Mouse (Mus musculus) c-Kit-positive CD71-positive TER-119-negative erythroid progenitor cells, embryonic 14.5 days (primary cell): Measurements from ENCODE around the gene Prkar2b.

Experiments
- DNase-seq: peaks from one replicate; pipeline ENCODE4 v3.0.0-alpha.2; 2013; ENCODE audit warnings: low read depth

Gene Prkar2b

DNA sequence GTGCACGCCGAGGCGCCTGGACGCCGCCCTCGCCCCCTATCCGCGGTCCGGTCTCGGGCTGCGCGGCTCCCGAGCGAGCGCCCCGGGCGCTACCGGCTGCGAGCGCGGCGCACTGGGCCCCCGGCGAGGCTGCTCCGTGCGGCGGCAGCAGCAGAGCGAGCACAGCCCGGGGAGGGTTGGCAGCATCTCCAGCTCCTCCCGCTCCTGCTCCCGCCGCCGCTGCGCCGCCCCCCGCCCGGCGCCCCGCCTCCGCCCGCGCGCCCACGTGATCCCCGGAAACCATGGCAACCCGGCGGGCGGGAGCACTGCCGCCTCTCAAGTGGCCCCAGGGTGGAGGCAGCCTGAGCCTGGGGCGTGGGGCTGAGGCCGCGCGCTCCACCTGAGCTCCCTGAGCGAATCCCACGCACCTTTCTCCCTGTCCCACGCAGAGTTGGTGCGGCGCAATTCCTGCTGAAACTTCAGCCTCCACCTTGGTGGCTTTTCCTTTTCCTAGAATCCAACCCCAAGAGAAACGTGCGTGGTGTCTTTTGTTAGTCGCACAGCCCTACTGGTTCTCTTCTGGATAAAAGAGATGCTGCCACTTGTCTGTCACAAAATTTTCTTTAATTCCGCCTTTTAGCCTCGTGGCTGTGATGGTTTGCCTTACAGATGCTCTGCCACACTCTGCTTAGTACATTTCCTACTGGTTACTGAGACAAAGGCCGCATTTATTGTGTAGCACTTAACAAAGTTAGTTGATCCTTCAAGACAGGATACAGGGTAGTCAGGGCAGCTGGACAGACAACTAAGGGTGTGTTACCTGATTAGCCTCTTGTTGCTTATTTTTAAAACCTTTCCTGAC lies at the start of gene Prkar2b:
Gene Prkar2b, minus strand, starts transcription at position 207 of the 841 bp plus-strand sequence.
- DNase-seq: peak; percentile 76

DNA sequence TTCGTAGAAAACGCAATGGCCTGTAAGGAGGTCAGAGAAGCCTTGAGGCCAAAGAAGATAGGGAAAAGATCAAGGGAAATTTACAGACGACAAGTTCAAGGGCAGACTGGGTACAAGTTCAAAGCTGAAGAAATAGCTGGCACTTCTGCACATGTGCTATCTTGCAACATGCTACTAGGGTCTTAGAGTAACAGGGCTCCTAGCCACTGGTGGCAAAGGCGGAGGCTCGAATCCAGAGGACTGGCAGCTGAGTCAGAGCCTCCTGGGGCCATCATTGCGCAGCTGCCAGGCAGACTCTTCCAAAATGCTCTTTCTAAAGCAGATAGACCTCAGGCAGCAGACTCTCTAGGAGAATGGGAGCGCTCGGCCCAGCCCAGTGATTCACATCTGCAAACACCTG lies 48.1 kb upstream of the Prkar2b start:
- no peak for DNase-seq

DNA sequence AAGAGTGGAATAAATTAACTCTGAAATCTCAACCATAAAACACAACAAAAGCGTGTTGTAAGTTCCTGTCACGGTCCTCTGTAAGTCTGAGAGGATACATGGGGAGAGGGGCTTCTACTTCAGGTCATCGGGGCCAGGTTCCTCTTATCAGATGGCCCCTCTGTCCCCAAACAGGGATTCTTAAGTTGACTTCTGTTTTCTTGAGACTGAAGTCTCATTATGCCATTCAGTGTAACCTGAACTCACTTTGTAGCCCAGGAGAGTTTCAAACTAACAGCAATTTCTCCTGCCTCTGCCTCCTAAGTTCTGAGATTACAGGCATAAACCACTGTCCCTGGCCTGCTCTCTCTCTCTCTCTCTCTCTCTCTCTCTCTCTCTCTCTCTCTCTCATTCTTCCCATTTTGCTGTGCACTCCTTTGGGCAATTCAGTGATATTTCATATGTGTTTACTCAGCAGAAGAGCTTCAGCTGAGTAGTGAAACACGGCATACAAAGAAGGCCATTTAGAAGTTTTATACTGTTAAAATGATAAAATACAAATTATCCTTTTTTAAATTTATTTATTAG lies 43.9 kb upstream of the Prkar2b start:
- no peak for DNase-seq

DNA sequence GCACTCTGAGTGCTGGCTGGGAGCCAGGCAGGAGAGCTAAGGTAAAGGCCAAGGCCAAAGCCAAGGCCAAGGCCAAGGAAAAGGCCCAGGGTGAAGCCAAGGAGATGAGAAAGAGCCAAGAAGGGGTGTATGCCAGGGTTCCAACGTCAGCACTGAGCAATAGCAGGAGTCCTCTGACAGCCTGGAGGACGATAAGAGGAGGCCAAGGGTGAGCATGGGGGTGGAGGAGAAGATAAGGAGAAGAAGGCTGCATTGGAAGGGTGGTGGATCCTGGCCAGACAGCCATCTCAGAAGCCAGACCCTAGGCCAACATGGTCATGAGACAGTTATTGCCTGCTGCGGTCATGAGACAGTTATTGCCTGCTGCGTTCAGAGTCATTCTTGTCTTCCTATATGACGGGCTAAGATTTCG lies 43.4 kb upstream of the Prkar2b start:
- DNase-seq: peak; percentile 89

DNA sequence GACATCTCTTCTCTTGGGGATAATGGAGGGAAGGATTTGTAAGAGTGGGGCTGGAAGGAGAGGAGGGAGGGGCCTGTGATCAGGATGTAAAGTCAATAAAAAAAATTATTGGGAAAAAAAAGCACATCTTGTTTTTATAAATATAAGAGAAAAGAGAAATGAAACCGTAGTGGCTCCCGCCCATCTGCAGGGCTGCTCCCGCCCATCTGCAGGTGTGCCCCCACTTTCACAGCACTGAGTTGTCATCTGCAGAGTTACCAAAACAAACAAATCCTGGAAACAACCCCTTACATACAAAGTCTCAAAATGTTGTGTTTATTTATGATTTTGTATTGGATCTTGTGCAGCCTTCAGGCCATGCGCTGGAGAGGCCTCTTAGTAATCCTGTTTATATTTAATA lies 40.2 kb upstream of the Prkar2b start:
- no peak for DNase-seq

DNA sequence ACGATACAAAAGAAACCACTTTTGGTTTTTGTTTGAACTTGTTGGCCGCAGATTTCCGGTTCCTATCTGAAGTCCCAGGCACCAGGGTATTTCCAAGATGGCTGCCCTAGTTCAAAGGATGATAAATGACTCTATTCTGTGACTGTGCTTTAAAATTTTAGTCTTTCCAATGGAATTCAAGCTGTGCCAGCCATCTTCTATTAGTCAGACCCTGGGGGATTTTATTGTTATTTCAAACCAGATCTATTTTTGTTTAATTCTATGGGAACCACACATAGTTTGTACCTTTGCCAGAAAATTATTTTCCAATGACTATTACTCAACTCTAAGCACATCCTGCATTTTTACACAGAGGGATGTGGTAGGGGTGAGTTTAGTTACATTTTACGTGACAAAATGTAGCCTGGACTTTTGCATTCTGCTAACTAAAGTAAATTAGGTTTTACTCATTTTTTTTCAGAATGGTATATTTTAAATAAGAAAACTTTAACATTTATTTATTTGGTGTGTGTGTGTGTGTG lies 38.6 kb upstream of the Prkar2b start:
- DNase-seq: no peak

DNA sequence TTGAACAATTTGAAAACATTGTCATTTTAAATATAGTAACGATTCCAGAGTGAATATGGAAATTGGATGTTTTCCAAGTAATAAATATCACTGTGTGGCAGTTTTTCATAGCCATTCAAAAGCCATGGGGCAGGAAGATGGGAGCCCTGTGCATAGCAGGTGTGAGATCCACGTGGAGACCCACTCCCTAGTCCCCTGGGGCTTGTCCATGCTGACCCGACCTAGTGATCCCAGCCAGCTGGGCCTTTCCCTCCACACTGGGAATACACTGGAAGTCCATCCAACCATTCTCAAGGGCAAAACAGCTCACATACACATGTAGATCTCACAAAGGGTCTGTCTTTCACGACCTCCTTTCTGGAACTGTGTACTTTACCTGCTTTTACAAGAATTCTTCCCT lies 37.5 kb upstream of the Prkar2b start:
- DNase-seq: no peak

DNA sequence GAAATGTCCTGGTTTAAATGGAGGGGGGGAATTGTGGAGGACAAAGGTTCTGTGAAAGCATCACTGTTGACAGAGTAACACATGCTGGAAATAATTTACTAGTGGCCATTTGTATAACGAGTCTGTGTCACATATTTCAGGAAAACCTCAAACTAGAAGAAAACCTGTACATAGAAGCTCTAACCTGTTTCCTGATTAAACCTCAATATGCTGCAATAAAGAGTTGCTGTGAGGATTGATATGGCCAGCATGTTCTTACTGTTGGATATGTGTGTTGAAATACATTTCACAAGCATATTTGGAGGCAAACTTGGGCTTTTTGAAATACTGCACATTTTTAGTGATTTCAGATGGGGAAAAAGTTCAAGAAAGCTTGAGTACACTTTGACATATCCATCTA lies 36.0 kb upstream of the Prkar2b start:
- DNase-seq: no peak

DNA sequence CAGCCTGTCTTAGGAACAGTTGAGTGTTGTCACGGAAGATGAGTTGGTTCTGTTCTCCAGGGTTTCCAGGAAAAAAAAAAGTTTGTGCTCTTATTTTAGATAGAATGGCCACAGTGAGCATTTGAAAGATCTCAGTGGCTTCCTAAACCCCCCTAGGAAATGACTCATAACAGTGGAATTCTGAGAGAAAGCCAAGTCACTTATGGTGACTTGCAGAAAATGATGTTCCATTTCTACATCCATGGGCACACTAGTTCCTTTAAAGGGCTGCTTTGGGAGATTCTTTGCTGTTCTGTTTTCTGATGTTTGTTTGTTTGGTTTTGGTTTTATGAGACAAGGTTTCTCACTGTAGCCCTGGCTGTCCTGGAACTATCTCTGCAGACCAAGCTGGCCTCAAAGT lies 34.1 kb upstream of the Prkar2b start:
- DNase-seq: no peak

DNA sequence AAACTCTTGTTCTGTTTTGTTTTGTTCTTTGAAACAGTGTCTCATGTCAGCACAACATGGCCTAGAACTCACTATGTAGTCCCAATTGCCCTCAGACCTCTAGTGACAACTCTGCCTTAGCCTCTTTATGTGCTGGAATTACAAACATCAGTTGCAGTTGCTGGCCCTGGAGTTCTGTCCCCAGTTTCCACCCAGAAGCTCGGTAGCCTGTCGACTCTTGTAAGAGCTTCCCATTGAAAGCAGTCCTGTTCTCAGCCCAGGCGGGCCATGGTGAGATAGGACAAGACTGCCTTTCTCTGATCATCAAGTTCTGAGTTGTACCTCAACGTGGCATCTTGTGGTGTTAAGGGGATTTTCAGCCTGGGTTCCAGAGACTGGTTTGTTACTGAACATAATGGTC lies 31.4 kb upstream of the Prkar2b start:
- DNase-seq: no peak

DNA sequence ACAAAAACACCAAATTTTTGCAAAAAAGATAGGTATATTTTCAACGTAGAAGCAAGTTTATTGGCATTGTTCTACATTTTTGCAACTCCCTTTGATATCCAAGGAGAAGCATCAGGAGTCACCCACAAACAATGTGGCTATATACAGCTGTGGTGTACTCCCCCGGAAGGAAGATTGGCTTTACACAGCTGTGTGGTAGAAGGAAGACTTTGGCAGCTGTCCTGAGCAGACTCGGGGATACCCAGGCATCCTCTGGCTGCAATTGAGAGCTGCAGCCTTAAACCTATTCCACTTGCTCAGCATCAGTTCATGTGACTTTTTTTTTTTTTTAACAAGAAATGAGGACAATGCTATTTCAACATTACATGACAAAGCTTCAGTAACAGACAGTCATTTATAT lies 27.5 kb upstream of the Prkar2b start:
- DNase-seq: no peak

DNA sequence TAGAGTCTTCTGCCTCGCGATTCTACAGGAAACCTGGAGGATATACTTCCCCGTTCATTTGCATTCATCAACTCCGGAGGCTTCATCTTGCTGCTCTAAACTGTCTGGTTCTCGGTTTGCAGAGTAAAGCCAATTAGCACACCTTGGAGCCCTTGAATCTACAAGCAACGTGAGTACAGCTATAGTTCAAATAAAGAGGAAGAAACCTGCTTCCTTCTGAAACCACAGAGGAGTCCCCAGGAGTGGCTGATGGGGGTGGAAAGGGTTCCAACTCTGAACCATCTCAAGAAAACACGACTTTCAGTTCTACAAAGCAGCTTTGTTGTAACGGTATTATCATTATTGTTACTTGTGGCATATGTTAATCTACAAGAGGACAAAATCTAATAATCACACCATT lies 26.2 kb upstream of the Prkar2b start:
- DNase-seq: no peak

DNA sequence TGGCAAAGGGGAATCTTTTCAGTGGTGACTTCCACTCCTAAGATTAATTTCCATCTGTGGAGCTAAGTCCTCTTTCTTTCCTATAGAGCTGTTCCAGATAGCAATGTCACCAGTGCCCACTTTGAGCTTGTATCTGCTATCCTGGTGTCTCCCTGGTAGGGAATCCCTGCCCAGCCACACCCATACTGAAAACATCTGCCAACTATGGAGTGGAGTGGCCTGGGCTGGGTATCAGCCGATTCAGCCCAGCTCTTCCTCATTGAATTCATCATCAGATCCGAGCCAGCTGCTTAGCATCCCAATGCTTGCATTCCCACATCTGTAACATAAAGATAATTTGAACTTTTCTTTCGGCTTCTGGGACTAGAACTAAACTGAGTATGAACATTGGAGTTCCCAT lies 25.8 kb upstream of the Prkar2b start:
- DNase-seq: no peak

DNA sequence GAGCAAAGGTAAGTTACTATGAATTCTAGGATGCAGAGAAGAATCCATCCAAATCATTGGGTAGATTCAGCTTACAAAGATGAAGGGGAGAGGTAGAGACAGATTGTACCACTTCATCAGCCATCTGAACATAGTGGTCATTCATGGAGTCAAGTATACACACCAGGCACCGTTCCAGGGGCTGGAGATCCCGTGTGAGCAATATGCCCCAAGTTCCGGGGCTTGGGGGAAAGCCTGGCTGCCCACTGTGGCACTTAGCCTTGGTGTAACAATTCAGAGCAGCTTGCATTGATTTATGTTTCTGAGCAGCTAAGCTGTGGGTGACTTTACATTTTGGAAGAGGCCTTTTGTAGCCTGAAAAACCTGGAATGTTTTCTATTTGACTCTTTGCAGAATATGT lies 24.8 kb upstream of the Prkar2b start:
- no peak for DNase-seq

DNA sequence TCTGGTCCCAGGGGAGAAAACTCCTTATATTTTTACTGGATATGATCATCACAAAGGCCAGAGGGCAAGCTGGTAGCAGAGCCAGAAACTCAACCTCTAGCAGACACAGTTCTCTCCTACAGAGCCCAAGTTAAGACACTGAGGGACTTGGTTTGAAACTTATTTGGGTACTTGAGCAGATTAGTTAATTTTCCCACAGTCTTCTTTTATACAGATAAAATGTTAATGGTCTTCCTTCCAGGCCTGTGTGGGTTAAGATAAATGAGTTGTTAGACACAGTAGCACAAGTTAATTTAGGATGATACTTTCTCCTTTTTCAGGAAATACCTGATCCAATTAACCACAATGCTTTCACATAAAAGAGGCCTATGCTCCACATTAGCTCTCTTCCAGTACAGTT lies 24.1 kb upstream of the Prkar2b start:
- DNase-seq: no peak

DNA sequence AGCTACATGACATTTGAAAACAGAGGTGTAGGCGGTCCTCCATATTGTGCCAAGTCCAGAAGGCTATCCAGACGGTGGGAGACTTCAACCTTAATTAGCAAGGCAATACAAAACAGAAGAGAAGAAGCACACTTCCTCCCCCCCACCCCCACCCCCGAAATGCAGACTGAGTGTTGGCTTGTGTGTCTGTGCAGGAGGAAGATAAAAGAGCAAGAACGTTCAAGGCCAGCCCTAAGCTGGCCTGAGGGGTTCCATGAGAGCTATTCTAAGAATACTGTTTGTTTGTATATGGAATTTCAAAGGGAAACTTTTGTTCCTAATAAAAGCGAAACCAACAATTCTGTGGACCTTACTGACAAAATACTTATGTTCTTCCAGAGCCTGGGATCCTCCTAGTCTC lies 23.5 kb upstream of the Prkar2b start:
- DNase-seq: no peak

DNA sequence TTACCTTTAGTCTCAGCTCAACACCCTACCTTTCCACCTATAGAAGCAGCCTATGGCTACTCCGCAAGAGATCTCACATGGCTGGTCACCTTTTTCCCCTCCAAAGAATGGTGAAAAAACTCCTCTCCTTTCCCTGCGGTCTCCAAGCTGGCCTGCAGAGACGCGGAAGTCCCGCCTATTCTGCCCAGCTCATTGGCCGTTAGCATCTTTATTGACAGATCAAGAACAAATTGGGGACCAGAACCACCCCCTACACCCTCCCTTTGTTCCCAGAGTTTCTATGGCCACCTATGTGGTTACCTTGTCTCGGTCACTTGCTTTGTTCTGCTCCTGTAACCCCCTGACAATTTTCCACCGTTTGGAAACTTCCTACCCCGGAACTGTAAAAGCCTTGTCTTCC lies 19.6 kb upstream of the Prkar2b start:
- no peak for DNase-seq

DNA sequence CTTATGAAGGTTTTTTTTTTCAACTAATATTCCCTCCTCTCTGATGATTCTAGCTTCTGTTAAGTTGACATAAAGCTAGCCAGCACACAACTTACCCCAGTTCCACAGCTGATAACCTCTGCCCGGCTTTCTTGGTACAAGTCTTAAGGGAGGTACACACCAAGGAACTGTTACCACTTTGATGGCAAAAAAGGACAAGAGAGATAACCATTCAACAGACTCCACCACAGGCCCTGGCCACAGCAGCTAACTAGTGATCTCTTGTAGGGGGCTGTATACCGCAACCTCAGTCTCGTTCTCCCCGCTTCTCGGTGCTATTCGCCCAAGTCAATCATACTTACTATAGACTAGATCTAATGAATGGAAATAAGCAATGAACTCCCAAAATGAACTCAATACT lies 16.3 kb upstream of the Prkar2b start:
- no peak for DNase-seq

DNA sequence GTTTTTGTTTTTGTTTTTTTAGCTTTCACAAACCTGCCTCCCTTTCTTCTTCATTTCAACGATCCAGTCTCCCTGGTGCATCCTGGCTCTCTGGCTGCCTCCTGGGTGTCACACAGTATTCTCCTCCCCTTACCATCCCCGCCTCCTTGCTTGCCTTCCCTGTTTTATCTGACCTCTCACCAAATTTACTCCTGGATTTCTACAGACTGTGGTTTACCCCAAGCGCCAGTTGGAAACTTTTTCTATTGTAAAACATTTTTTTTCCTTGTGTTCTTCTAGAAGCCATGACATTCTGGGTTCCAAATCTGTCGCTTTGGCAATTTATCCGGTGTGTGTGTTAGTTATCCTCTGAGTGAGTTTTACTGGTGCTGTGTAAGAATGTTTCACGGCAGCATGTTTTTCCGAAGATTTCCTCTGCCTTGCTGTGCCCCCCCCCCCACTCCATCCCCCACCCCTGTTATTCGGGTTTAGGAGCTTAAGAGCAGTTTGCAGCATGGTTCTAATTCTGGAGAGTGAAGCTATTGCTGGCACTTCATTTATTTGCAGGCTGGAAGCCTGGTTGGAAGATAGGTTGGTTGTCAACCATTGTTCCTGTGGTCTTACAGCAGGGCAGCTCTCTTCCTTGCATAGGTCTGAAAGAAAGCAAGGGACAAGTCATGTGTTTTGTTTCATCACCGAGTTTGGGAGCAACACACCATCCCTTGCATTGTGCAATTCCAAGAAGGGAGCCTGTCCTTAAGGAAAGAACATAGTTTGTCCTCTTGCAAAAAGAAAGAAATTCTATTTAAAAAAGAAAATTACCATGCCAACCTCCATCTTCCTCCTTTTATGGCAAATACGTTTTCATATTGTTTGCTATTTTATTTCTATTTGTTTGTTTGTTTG lies 15.0 kb upstream of the Prkar2b start:
- DNase-seq: no peak

DNA sequence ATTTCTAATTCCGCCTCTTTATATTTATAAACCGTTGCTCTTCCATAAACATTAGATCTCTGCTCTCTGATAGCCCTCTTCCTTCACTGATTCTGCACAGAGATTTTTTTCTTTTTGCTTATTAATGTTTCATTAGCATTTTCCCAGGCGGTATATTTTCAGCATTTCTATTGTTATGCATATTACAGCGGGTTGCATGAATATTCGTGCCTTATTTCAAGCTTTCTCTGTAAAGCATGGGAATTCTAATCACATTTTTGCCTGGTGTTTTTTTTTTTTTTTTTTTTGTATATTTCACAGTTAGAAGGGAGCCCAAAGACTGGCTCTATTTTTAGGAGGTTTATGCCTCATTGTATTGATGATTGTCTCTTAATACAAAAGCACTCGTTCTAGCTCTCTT lies 13.2 kb upstream of the Prkar2b start:
- no peak for DNase-seq

DNA sequence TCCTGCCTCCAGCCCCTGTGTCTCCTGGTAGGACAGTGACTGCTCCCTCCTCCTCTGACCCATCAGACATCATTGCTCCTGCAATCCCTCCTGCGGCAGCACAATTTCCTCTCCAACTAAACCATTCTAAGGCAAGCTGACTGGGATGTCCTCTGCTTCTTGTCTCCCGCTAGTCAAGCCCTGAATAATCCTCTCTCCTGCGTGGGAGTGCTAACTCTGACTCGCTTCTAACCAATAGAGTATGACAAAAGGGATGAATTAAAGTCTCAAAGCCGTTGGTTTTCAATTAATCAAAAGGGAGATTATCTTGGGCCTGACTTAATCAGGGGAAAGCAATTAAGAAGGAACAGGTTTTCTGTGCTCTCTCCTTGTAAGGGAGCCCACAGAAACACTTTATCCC lies 4.9 kb upstream of the Prkar2b start:
- DNase-seq: no peak

DNA sequence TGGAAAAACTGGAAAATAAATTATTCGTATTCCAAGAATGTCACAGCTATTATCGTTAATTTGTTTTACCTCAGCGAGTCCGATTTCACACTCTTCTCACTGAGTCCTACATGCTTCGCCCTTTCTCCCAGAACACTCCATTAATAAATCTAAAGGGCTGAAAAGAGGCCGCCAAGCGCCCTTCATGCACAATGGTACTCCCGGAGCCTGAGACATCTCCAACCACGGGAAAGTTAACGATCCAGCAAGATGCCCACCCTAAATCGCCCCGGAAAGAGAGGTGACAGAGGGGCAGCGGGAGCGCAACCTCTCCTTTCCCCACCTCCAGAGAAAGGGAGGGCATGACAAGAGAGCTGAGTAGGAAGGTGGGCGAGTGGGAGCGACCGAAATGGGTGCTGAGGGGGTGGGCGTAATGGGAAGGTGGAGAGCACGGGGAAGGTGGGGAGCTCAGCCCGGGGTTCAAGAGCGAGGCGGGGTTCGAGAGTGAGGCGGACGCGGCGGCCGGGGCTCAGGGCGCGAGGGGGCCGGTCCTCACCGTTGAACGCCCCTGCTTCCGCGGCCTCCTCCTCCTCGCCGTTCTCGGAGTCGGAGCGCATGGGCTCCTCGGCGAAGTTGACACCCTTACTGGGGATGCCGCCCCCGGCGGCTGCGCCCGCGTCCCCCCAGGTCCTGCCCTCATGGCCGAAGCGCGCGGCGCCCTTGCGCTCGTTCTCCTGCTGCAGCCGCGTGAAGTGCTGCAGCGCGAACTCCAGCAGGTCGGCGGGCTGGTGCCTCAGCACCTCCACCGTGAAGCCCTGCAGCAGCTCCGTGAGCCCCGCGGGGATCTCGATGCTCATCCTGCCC lies 628 bp downstream of the Prkar2b start:
- no peak for DNase-seq
